Mouse (Mus musculus): Measurements from ENCODE around the gene Fbxw7. TPM values are rescaled to one million over a fixed set of nuclear protein-coding genes. Genes with fewer than 3 reads are reported as not detected.

The Fbxw7 gene
- polyA plus RNA-seq (2017; shearing (Covaris generic)) = 13.3 TPM

DNA sequence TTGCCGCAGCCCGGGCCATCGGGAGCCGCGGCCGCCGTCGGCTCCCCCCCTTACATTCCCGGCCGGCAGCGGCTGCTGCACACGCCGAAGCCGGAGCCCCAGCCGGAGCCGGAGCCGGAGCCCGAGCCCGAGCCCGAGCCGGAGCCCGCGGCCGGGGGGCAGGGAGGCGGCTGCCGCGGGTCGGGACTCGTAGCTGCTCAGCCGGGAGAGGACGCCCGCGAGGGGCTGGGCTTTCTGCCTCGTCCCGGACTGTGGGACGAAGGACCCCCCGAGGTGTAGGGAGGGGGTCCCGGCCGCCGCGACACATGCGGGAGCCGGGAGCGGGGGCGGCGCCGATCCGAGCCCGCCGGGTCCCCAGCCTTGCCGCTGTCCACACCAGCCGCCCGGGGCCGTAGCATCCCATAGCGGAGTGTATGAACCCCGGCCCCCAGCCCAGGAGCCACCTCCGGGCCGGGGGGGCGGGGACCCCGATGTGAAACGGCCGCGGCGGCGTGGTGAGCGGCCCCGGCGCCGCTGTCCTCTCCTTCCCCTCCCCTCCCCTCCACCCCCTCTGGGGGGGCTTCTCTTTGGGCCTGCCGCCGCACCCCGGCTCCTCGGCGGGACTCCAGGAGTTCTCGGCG is at the start of gene Fbxw7:
Gene Fbxw7, plus strand, starts transcription at position 507 of the 620 bp plus-strand sequence.

Other genes with a start within 250 kb of the Fbxw7 start
- 48.1 TPM for gene Arfip1, start 232.6 kb upstream of the Fbxw7 start, polyA plus RNA-seq (2017; shearing (Covaris generic))
- not detected for gene Tigd4, start 221.7 kb upstream of the Fbxw7 start, polyA plus RNA-seq (2017; shearing (Covaris generic))
- 107 TPM for gene Tmem154, start 149.1 kb upstream of the Fbxw7 start, polyA plus RNA-seq (2017; shearing (Covaris generic))

All from CD4-positive, CD25-positive, alpha-beta regulatory T cell (primary cell).